Mouse (Mus musculus) limb, embryonic 10.5 days (tissue): ENCODE measurements at regions not wholly inside any gene's neighbourhood (a gene's known extent, or its start where the extent isn't known, plus 50 kb on each side); places are given as distances from the start of the nearest gene placed in this dataset.
"Not testable (repeated sequence)": the region's sequence is repeated elsewhere in the genome, so short reads cannot be mapped to it uniquely, and the experiment has no call there.

Source experiments
- DNase-seq: peaks from one replicate; pipeline ENCODE4 v3.0.0-alpha.2; 2017; ENCODE audit warnings: low spot score
- H3K27ac ChIP-seq: fragments of 300-500 bp; sonication (generic); 2 replicates; pipeline ENCODE4 v1.5.1; 2016; ENCODE audit warnings: mild to moderate bottlenecking
- H3K27me3 ChIP-seq: fragments of 300-500 bp; sonication (generic); 2 replicates; pipeline ENCODE4 v1.6.1; 2016; ENCODE audit warnings: low read depth, mild to moderate bottlenecking; ENCODE audit not compliant: poor library complexity, severe bottlenecking
- H3K36me3 ChIP-seq: fragments of 300-500 bp; sonication (generic); 2 replicates; pipeline ENCODE4 v1.6.1; 2016; ENCODE audit warnings: mild to moderate bottlenecking, moderate library complexity
- H3K4me1 ChIP-seq: fragments of 300-500 bp; sonication (generic); 2 replicates; pipeline ENCODE4 v1.6.1; 2016
- H3K4me3 ChIP-seq: fragments of 300-500 bp; sonication (generic); 2 replicates; pipeline ENCODE4 v1.5.1; 2016; ENCODE audit warnings: mild to moderate bottlenecking, moderate library complexity
- H3K9me3 ChIP-seq: fragments of 300-500 bp; sonication (generic); replicated peaks from 2 replicates; pipeline ENCODE4 v1.6.1; 2016; ENCODE audit warnings: mild to moderate bottlenecking
- WGBS: fragments of 180-500 bp; shearing (Covaris S2); methylation state at CpG from one replicate; pipeline ENCODE4 v1.1.7; 2016; 5-methylcytosine and 5-hydroxymethylcytosine counted together

GRCm38 (mm10) chr14:27562564-27562963 is 54.3 kb upstream of the Ccdc66 start:
- WGBS, result 94% methylated on average over 11 of the region's 11 CpGs
- not testable (repeated sequence) for H3K4me1 ChIP-seq, H3K27me3 ChIP-seq, H3K4me3 ChIP-seq, H3K36me3 ChIP-seq, H3K9me3 ChIP-seq, H3K27ac ChIP-seq, DNase-seq

- 90% methylated on average over 9 of the region's 9 CpGs for WGBS
- not testable (repeated sequence) for DNase-seq, H3K27ac ChIP-seq, H3K4me3 ChIP-seq, H3K36me3 ChIP-seq, H3K9me3 ChIP-seq, H3K4me1 ChIP-seq, H3K27me3 ChIP-seq
These were observed 53.7 kb upstream of the Ccdc66 start for GRCm38 (mm10) chr14:27561974-27562373.

- no peak overlapping the region for H3K27ac ChIP-seq
- no peak overlapping the region for H3K4me3 ChIP-seq
- no peaks in the 10 kb centered on the region for H3K9me3 ChIP-seq
- DNase-seq, result peak; percentile 72
- H3K27me3 ChIP-seq, result no peaks in the 10 kb centered on the region
- 43% methylated on average over 4 of the region's 4 CpGs for WGBS
- no peaks in the 10 kb centered on the region for H3K36me3 ChIP-seq
- no peaks in the 10 kb centered on the region for H3K4me1 ChIP-seq
These were observed 52.2 kb upstream of the Ccdc66 start for GRCm38 (mm10) chr14:27560434-27560833.

- H3K4me1 ChIP-seq, result no peaks in the 10 kb centered on the region
- H3K27ac ChIP-seq, result no peak overlapping the region
- H3K4me3 ChIP-seq, result no peak overlapping the region
- no peak for DNase-seq
- no peaks in the 10 kb centered on the region for H3K9me3 ChIP-seq
- WGBS, result 82% methylated on average over 3 of the region's 3 CpGs
- H3K36me3 ChIP-seq, result no peaks in the 10 kb centered on the region
- H3K27me3 ChIP-seq, result no peaks in the 10 kb centered on the region
These were observed 50.7 kb upstream of the Ccdc66 start for GRCm38 (mm10) chr14:27558794-27559491.
